Mouse (Mus musculus): Measurements from ENCODE around the gene Dlg2. TPM values are rescaled to one million over a fixed set of nuclear protein-coding genes. Genes with fewer than 3 reads are reported as not detected.

The Dlg2 gene
- polyA plus RNA-seq, 1 experiment from 2014 or later = 28.5 TPM

- Histone ChIP-seq H3K36me3 (no peaks in the 10 kb centered on the region), H3K9me3 (no peaks in the 10 kb centered on the region), H3K27me3 (no peaks in the 10 kb centered on the region), H3K4me1 (replicated peaks) (no peaks in the 10 kb centered on the region), H3K4me3 (no peak overlapping the region), H3K9ac (no peak overlapping the region), H3K4me2 (no peak overlapping the region), H3K27ac (replicated peaks) (no peak overlapping the region)
- 93% methylated on average over 5 of the region's 5 CpGs for WGBS
- no peak for ATAC-seq (ENCODE audit: low FRiP score, low read depth)
These were observed 1638.9 kb downstream of the Dlg2 start for GRCm38 (mm10) chr7:92115237-92115871.

GRCm38 (mm10) chr7:92123276-92123675 is 1646.8 kb downstream of the Dlg2 start:
- H3K4me1 ChIP-seq (replicated peaks) = peaks cover 11% of the 10 kb centered on the region; the same call in 1 of the 2 replicates
- no peaks in the 10 kb centered on the region for H3K27me3 ChIP-seq
- WGBS = 45% methylated on average over 2 of the region's 2 CpGs
- no peaks in the 10 kb centered on the region for H3K36me3 ChIP-seq
- no peak for ATAC-seq (ENCODE audit: low FRiP score, low read depth)
- no peak overlapping the region for H3K27ac ChIP-seq (replicated peaks)
- no peak overlapping the region for H3K4me2 ChIP-seq
- no peak overlapping the region for H3K9ac ChIP-seq
- H3K9me3 ChIP-seq = no peaks in the 10 kb centered on the region
- H3K4me3 ChIP-seq = no peak overlapping the region

- H3K27ac ChIP-seq (replicated peaks) = no peak overlapping the region
- 0 out of 2 replicates have a peak, but pooled peaks have one; percentile 54 for ATAC-seq (ENCODE audit: low FRiP score, low read depth)
- WGBS = 47% methylated on average over 3 of the region's 3 CpGs
These were observed 1649.4 kb downstream of the Dlg2 start for GRCm38 (mm10) chr7:92125886-92126285.

GRCm38 (mm10) chr7:92134301-92134700 is 1657.8 kb downstream of the Dlg2 start:
- Histone ChIP-seq H3K9me3 (no peaks in the 10 kb centered on the region), H3K9ac (no peak overlapping the region), H3K4me1 (replicated peaks) (no peaks in the 10 kb centered on the region), H3K4me2 (no peak overlapping the region), H3K27me3 (no peaks in the 10 kb centered on the region), H3K4me3 (no peak overlapping the region), H3K27ac (replicated peaks) (no peak overlapping the region), H3K36me3 (no peaks in the 10 kb centered on the region)
- WGBS = 93% methylated on average over 3 of the region's 3 CpGs
- no peak for ATAC-seq (ENCODE audit: low FRiP score, low read depth)

More at GRCm38 (mm10) chr7:92125886-92126285, 1649.4 kb downstream of the Dlg2 start:
- peaks cover 11% of the 10 kb centered on the region; the same call in 1 of the 2 replicates for H3K4me1 ChIP-seq (replicated peaks)
- no peaks in the 10 kb centered on the region for H3K36me3 ChIP-seq
- H3K27me3 ChIP-seq = no peaks in the 10 kb centered on the region
- no peaks in the 10 kb centered on the region for H3K9me3 ChIP-seq
- H3K4me3 ChIP-seq = no peak overlapping the region
- H3K9ac ChIP-seq = no peak overlapping the region
- H3K4me2 ChIP-seq = no peak overlapping the region

GRCm38 (mm10) chr7:92135624-92136023 is 1659.2 kb downstream of the Dlg2 start:
- Histone ChIP-seq H3K4me3 (no peak overlapping the region), H3K4me2 (no peak overlapping the region), H3K9me3 (no peaks in the 10 kb centered on the region), H3K36me3 (no peaks in the 10 kb centered on the region), H3K27me3 (no peaks in the 10 kb centered on the region), H3K27ac (replicated peaks) (no peak overlapping the region), H3K9ac (no peak overlapping the region), H3K4me1 (replicated peaks) (no peaks in the 10 kb centered on the region)
- 70% methylated on average over 2 of the region's 2 CpGs for WGBS
- ATAC-seq (ENCODE audit: low FRiP score, low read depth) = no peak

- H3K9ac ChIP-seq = no peak overlapping the region
- H3K4me3 ChIP-seq = no peak overlapping the region
- H3K27me3 ChIP-seq = no peaks in the 10 kb centered on the region
- WGBS = 74% methylated on average over 9 of the region's 9 CpGs
- peak overlapping the region; percentile 28; the same call in 1 of the 2 replicates for H3K27ac ChIP-seq (replicated peaks)
- no peaks in the 10 kb centered on the region for H3K36me3 ChIP-seq
- H3K4me1 ChIP-seq (replicated peaks) = no peaks in the 10 kb centered on the region
- no peak for ATAC-seq (ENCODE audit: low FRiP score, low read depth)
- H3K9me3 ChIP-seq = no peaks in the 10 kb centered on the region
- H3K4me2 ChIP-seq = no peak overlapping the region
These were observed 1663.8 kb downstream of the Dlg2 start for GRCm38 (mm10) chr7:92140051-92140817.

- WGBS = 95% methylated on average over 1 of the region's 1 CpGs
- no peak overlapping the region for H3K27ac ChIP-seq (replicated peaks)
- peak; percentile 34; the same call in 1 of the 2 replicates for ATAC-seq (ENCODE audit: low FRiP score, low read depth)
These were observed 1671.0 kb downstream of the Dlg2 start for GRCm38 (mm10) chr7:92147499-92147898.

GRCm38 (mm10) chr7:92150768-92151167 is 1674.3 kb downstream of the Dlg2 start:
- no peak overlapping the region for H3K4me2 ChIP-seq
- ATAC-seq (ENCODE audit: low FRiP score, low read depth) = no peak
- H3K36me3 ChIP-seq = no peaks in the 10 kb centered on the region
- no peaks in the 10 kb centered on the region for H3K9me3 ChIP-seq
- no peak overlapping the region for H3K4me3 ChIP-seq
- no peak overlapping the region for H3K9ac ChIP-seq
- H3K4me1 ChIP-seq (replicated peaks) = no peaks in the 10 kb centered on the region
- no peaks in the 10 kb centered on the region for H3K27me3 ChIP-seq
- no peak overlapping the region for H3K27ac ChIP-seq (replicated peaks)
- 75% methylated on average over 3 of the region's 3 CpGs for WGBS

More at GRCm38 (mm10) chr7:92147499-92147898, 1671.0 kb downstream of the Dlg2 start:
- Histone ChIP-seq H3K4me1 (replicated peaks) (no peaks in the 10 kb centered on the region), H3K4me3 (no peak overlapping the region), H3K9ac (no peak overlapping the region), H3K27me3 (no peaks in the 10 kb centered on the region), H3K4me2 (no peak overlapping the region), H3K36me3 (no peaks in the 10 kb centered on the region), H3K9me3 (no peaks in the 10 kb centered on the region)

GRCm38 (mm10) chr7:92154603-92155002 is 1678.1 kb downstream of the Dlg2 start:
- Histone ChIP-seq H3K4me2 (no peak overlapping the region), H3K9me3 (no peaks in the 10 kb centered on the region), H3K27ac (replicated peaks) (no peak overlapping the region), H3K9ac (no peak overlapping the region), H3K4me1 (replicated peaks) (no peaks in the 10 kb centered on the region), H3K27me3 (no peaks in the 10 kb centered on the region), H3K4me3 (no peak overlapping the region), H3K36me3 (no peaks in the 10 kb centered on the region)
- ATAC-seq (ENCODE audit: low FRiP score, low read depth) = no peak

GRCm38 (mm10) chr7:92163150-92163549 is 1686.7 kb downstream of the Dlg2 start:
- Histone ChIP-seq H3K4me3 (no peak overlapping the region), H3K27me3 (no peaks in the 10 kb centered on the region), H3K9me3 (no peaks in the 10 kb centered on the region), H3K27ac (replicated peaks) (no peak overlapping the region), H3K4me1 (replicated peaks) (no peaks in the 10 kb centered on the region), H3K9ac (no peak overlapping the region), H3K4me2 (no peak overlapping the region), H3K36me3 (no peaks in the 10 kb centered on the region)
- WGBS = 97% methylated on average over 2 of the region's 2 CpGs
- no peak for ATAC-seq (ENCODE audit: low FRiP score, low read depth)

- Histone ChIP-seq H3K4me3 (no peak overlapping the region), H3K27ac (replicated peaks) (no peak overlapping the region), H3K36me3 (no peaks in the 10 kb centered on the region), H3K4me1 (replicated peaks) (no peaks in the 10 kb centered on the region), H3K9ac (no peak overlapping the region), H3K27me3 (no peaks in the 10 kb centered on the region), H3K9me3 (no peaks in the 10 kb centered on the region), H3K4me2 (no peak overlapping the region)
- ATAC-seq (ENCODE audit: low FRiP score, low read depth) = no peak
- 71% methylated on average over 2 of the region's 2 CpGs for WGBS
These were observed 1687.8 kb downstream of the Dlg2 start for GRCm38 (mm10) chr7:92164316-92164715.

GRCm38 (mm10) chr7:92164875-92165518 is 1688.5 kb downstream of the Dlg2 start:
- Histone ChIP-seq H3K9me3 (no peaks in the 10 kb centered on the region), H3K36me3 (no peaks in the 10 kb centered on the region)
- 92% methylated on average over 6 of the region's 6 CpGs for WGBS

More at GRCm38 (mm10) chr7:92164875-92165518, 1688.5 kb downstream of the Dlg2 start:
- Histone ChIP-seq H3K4me3 (no peak overlapping the region), H3K9ac (no peak overlapping the region), H3K27ac (replicated peaks) (no peak overlapping the region), H3K4me1 (replicated peaks) (no peaks in the 10 kb centered on the region), H3K27me3 (no peaks in the 10 kb centered on the region), H3K4me2 (no peak overlapping the region)
- ATAC-seq (ENCODE audit: low FRiP score, low read depth) = no peak
